Mouse (Mus musculus) monocyte, adult 59 days (primary cell): ENCODE results near the gene Lce1l. TPM values are rescaled to one million over a fixed set of nuclear protein-coding genes. Genes with fewer than 3 reads are reported as not detected.

Experiments used
- total RNA-seq, 2 experiments: library from RNA; stranded (reverse); gene quantifications; one replicate each; pipeline ENCODE4 v1.2.4; 2023

Gene Lce1l
- total RNA-seq = not detected

DNA sequence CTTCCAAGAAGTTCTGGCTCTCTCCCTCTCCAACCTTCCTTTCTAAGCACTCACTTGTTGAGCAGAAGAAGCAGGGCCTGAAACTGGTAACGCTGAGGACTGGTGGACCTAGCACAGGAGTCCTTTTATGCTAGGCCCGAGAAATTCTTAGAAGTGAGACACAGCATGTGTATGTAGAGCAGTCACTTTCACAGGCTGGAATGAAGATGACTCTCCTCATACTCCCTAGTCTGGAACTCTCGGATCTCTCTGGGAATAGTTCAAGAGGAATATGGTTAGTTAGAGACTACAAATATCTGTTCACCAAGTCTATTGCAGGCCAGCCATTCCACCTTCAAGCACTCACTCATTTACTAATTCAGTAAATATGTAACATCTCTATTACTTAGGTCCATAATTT lies at the start of gene Lce1l:
Gene Lce1l (minus strand): TSS at position 101 of the 400 bp plus-strand sequence.

DNA sequence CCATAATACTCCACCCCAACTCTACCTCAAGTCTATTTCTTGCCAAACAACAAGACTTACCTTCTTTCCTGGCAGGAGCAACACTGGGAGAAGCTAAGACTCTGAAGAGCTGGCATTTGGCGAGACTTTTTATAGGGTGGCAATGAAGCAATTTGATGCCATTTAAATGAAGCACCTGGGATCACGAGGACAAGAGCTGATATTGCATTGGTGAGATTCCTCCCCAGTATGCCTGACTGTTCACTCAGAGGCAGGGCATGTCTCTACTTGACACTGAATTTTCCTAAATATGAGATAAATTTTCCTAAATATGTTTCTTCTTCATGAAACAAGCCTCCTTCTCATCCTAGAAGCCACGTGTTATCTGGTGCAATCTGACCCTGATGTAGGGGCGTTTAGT lies 19.0 kb upstream of the Lce1l start, which contains the start of gene 2310050C09Rik:
Gene 2310050C09Rik (minus strand): TSS at position 101 of the 400 bp plus-strand sequence.

DNA sequence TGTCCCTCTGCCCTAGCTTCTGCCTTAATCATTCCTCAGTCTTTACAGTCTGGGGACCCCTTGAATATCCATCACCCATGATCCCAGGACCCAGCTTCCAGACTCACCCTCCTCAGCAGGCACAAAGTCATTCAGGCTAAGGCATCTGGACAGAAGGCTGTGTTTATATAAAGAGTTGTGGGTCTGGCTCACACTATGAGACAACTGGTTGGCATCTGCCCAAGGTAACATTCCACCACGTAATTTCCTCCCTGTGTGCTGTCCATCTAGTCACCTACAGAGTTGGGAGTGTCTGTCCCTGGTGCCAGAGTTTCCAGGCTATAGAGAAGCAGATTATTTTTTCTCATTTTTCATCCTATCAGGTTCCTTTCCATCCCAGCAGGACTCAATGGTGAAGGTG lies 24.0 kb downstream of the Lce1l start, which contains the start of gene Kprp:
Gene Kprp (minus strand): TSS at position 140 of the 400 bp plus-strand sequence.

DNA sequence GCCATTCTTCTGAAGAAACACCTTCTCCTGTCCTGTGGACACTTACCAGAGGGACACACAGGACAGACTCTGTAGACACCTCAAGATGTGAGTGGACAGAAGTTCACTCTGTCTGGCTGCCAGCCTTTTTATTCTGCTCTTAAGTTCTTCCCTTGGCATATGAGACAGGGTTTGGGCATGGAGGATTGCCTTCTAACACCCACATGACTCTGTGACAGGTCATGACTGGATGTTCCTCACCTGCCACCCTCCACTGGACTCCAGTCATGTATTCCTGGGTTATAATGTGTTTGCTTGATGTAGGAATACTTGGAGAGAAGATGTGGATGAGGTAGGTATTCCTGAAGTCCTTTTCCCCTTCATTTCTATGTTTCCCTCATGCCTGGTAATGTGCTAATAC lies 43.3 kb downstream of the Lce1l start, which contains the start of gene Lce1k:
Gene Lce1k (minus strand): TSS at position 101 of the 400 bp plus-strand sequence.

Other genes starting within 250 kb of the Lce1l start
- not detected for gene 2210017I01Rik, start 243.8 kb downstream of the Lce1l start, total RNA-seq
- not detected for gene Lce6a, start 229.6 kb downstream of the Lce1l start, total RNA-seq
- not detected for gene Lce1a1, start 203.0 kb downstream of the Lce1l start, total RNA-seq
- gene Lce1b, start 194.4 kb downstream of the Lce1l start, total RNA-seq = not detected
- not detected for gene Lce1a2, start 181.0 kb downstream of the Lce1l start, total RNA-seq
- gene Lce1c, start 172.0 kb downstream of the Lce1l start, total RNA-seq = not detected
- not detected for gene Lce1d, start 164.1 kb downstream of the Lce1l start, total RNA-seq
- gene Lce1e, start 142.2 kb downstream of the Lce1l start, total RNA-seq = not detected
- gene Lce1f, start 130.9 kb downstream of the Lce1l start, total RNA-seq = not detected
- not detected for gene Gm38119, start 112.2 kb downstream of the Lce1l start, total RNA-seq
- gene Lce1g, start 98.9 kb downstream of the Lce1l start, total RNA-seq = not detected
- not detected for gene Lce1h, start 86.2 kb downstream of the Lce1l start, total RNA-seq
- not detected for gene Lce1i, start 72.4 kb downstream of the Lce1l start, total RNA-seq
- gene Lce1j, start 60.8 kb downstream of the Lce1l start, total RNA-seq = not detected
- not detected for gene Lce1k, start 43.4 kb downstream of the Lce1l start, total RNA-seq
- not detected for gene Kprp, start 24.0 kb downstream of the Lce1l start, total RNA-seq
- gene 2310050C09Rik, start 18.9 kb upstream of the Lce1l start, total RNA-seq = not detected
- not detected for gene Lce3a, start 74.9 kb upstream of the Lce1l start, total RNA-seq
- gene Lce3b, start 81.7 kb upstream of the Lce1l start, total RNA-seq = not detected
- gene Lce3c, start 93.2 kb upstream of the Lce1l start, total RNA-seq = not detected
- gene Lce3d, start 106.1 kb upstream of the Lce1l start, total RNA-seq = not detected
- not detected for gene Lce3e, start 115.8 kb upstream of the Lce1l start, total RNA-seq
- not detected for gene Lce3f, start 140.9 kb upstream of the Lce1l start, total RNA-seq
- not detected for gene Crct1, start 164.4 kb upstream of the Lce1l start, total RNA-seq
- not detected for gene Lce1m, start 167.8 kb upstream of the Lce1l start, total RNA-seq
- not detected for gene Gm4858, start 217.5 kb upstream of the Lce1l start, total RNA-seq